Mouse (Mus musculus) naive thymus-derived CD4-positive, alpha-beta T cell, adult 5 months (primary cell): Measurements from ENCODE around the gene Bcl2l2. TPM values are rescaled to one million over a fixed set of nuclear protein-coding genes. Genes with fewer than 3 reads are reported as not detected.

Experiments used
- polyA plus RNA-seq: library from polyadenylated mRNA; unstranded; fragments of 100-300 nt; shearing (Covaris generic); gene quantifications from one replicate; pipeline ENCODE4 v1.2.1, GENCODE M21; 2017

The Bcl2l2 gene
- polyA plus RNA-seq: 0.25 TPM

DNA sequence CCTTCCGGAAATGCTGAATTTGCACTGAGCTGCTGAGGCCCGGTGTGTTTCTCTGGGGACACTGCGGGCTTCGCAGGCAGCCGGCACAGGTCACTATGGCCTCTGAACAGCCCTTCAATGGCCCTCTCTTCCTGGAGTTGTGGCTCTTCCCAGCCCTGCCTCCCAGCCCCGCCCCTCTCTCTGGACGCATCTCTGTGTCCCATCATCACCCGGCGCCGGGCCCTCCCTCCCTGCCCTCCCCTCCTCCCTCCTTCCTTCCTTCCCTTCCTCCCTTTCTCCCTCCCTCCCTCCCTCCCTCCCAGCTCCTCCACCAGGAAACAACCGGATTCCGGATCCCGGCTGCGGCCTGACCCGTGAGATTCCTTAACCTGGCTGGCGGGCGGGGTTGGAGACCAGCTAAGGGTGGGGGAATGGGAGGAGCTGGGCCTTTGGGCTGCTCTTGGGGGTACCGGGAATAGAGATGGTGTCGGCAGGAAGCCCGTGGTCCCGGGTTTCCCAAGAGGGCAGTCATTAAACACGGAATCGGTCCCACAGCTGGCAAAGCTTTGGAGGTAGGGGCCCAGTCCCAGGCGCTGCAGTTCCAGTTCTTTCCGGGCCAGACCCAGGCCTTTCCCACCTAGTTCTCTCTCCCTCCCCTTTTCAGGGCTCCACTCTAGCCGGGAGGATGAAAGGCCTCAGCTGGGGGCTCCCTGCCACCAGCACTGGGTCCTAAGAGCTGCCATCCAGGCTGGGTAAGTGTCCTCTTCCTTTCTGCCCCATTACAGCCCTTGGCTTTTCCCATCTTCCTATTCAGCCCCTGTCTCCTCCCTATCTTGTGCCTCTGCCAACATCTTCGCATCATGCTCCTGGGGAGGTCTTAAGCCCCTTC, at the start of gene Bcl2l2, which contains the start of gene Gm20521:
Gene Bcl2l2 (plus strand): TSS at position 224 of the 868 bp plus-strand sequence.
Gene Gm20521 (plus strand): TSS at position 288 of the 868 bp plus-strand sequence.

DNA sequence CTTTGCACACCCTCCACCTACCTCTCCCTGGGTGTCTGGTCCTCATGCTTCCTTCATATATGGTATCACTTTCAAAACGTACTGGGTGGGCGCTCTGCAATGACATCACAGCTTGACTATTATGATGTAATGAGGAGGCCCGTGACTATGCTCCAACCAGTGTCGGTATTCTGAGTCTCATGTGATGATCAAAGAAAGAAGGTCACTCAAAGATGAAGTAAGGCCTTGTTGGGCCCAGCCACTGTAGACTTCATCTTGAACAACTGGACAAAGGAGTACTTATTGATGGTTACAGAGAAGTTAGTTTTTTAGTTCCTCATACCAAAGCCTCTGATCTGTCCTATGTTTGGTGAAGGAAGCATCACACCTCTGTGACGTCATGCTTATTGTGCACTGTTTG, 12.3 kb upstream of the Bcl2l2 start, which contains the start of gene Homez:
Gene Homez (minus strand): TSS at position 101 of the 400 bp plus-strand sequence.

DNA sequence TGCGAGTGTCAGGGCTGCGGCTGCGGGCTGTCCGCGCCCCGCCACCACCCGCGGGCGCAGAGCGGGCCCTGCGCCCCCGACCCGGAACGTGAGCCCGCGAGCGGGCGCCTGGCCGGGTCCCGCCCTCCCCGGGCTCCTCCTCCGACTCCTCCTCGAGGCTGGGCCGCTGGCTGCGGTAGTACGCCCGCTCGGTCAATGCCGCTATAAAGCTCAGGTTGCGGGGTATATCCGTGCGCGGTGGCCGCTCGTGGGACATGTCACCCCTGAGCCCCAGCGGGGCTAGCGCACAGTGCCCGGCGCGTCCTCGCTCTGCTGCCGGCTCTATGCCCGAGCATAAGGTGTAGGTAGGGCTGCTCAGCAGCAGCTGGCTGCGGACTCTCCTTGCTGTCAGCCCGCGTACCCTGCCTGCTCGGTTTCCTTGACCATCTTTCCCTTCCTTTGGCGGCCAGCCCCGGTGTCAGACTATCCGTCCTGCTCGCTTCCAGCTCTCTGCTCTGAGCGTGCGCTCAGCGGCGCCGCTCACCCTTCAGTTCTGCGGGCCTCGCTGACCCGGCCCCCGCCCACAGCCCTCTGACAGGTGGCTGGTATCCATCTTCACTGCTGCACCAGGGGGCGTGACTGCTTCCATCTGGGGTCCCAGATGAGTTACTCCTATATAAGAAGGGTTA, 6.0 kb upstream of the Bcl2l2 start, which contains the start of gene Ppp1r3e:
Gene Ppp1r3e (minus strand): TSS at position 503 of the 668 bp plus-strand sequence.

DNA sequence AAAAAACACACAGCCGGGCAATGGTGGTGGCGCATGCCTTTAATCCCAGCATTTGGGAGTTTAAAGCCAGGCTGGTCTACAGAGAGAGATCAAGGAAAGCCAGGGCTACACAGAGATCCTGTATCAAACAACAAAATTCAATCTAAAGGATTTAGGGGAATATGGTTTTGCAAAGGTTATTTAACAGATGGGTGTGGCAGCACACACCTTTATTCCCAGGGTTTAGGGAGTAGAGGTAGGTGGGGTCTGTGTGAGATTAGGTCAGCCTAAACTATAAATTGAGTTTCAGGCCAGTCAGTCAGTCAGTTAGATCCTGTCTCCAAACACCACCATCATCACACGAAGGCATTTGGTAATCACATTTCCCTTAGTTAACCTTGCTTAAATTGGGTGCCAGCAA, 9.0 kb downstream of the Bcl2l2 start, which contains the start of gene Pabpn1:
Gene Pabpn1 (plus strand): TSS at position 301 of the 400 bp plus-strand sequence.

DNA sequence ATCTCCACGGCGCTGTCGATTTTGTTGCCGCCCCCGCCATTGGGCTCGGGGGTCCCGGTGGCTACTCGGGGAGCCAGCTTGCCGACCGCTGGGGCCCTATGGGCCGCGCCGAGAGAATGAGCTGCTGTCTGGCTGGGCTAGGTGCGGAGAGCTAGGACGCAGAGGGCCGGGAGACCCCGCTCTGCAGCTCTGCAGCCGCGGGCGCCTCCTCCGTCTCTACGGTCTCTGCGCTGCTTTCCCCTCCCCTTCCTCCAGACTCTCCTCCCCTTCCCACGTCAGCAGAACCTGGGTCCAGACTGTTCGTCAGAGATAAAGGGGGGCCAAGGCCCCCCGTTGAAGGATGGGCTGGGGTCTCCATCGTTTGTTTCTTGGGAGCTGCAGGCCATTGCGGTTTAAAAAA, 29.7 kb downstream of the Bcl2l2 start, which contains the start of gene Slc22a17:
Gene Slc22a17 (minus strand): TSS at position 247 of the 400 bp plus-strand sequence.

DNA sequence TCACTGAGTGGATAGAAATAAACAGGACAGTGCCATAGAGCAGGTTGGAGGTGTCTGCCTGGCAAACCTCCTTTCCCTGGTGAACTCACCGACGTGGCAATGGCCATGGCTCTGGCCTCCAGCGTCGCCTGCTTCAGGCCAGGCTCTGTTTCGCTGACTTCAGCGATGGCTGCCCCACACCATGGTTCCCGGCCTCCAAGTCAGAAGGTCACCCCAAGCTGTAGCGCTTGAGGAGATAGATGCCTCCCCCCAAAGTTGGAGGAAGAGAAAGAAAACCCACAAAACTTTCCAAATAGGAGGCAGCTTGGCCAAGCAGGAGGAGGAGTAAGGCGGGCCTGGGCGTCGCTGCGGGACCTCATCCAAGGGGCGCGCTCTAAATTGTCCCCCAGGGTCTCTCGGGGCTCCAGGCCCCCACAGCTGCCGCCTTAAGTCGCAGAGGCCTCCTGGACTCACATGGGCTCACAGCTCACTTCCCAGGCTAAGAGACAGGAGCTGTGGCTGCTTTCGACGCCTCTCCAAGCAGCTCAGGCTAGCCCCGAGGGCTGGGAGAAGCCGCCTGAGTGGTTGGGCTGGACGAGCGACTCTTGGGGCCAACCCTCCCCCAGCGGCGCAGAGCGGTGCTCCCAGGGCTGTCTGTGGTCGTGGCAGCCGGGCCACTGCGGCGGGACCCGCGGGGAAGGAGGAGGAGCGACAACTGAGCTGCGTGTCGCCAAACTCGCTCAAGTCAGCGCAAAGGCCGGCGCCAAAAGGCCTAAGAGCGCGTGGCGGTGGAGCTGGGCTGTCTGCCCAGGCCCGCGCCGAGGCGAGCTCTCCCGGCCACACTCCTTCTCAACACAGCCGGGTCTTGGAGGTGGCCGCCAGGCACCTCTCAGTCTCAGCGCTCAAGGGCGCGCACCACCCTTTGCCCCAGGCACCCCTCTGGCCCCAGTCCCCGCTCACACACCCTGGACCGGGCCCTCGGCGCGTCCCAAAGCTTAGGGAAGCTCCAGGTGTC, 42.5 kb downstream of the Bcl2l2 start, which contains the start of gene Efs:
Gene Efs (minus strand): TSS at position 778 of the 994 bp plus-strand sequence.

DNA sequence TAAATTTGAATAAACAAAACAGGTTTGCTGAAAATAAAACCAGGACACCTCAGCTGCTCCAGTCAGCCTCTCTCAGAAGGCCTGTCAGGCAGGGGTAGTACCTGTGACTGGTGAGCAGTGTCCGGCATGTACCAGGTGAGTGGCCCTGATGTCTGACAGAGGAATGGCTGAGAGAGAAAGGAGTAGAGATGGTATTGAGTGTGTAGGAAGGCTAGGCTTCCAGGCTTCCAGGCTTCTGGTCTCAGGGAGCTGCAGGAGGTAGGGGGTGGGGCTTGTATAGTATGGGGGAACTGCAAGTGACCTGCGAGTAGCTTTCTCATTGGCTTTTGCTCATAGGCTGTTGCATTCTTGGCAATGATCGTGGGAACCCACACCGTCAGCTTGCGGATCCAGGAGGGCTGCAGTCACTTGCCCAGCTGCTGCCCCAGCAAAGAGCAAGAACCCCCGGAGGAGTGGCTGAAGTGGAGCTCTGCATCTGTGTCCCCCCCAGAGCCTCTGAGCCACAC, 49.5 kb downstream of the Bcl2l2 start, which contains the start of gene Il25:
Gene Il25 (plus strand): TSS at position 51 of the 506 bp plus-strand sequence.

DNA sequence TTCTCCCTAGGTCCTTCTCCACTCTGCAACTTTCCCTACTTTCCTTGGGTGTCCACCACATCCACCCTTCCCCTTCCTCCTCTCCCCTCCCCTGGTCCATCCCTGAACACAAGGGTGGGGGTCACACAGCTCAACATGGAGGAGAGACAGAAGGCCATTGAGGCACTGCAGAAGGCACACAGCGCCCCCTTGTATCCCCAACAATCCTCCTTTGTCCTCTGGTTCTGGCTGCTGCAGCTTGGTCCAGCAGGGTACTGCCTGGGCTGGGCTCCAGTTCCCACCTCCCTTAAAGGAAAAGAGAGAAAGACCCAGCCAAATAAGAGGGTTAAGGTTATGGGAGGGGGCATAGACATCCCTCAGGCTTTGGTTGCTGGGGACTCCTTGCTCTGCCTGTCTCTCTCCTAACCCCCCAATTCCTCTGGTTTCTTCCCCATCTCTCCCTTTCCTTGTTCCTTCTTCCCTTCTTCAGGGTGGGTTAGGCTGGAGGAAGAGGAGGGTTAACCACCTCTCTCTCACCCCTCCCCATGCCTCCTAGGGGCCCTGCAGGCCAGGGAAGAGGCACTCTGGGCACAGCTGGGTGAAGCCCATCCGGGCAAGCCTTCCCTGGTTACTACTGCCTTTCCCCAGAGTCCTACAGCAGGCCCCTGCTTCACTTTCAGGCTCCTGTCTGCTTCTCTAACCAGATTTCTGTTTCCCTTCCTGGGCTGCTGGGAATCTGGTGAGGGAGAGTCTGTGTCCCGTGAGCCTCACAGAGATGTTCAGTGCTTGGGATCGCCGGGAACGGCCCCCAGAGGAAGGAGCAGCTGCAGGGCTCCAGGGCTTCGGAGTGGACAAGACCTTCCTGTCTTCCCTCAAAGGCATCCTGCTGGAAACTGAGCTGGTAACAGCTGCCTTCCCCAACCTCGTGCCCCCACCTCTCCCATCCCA, 53.0 kb downstream of the Bcl2l2 start, which contains the start of gene Cmtm5:
Gene Cmtm5 (plus strand): TSS at position 358 of the 927 bp plus-strand sequence.

Other genes starting within 250 kb of the Bcl2l2 start
- gene Gm17606, start 242.4 kb upstream of the Bcl2l2 start, polyA plus RNA-seq: not detected
- gene Cdh24, start 242.0 kb upstream of the Bcl2l2 start, polyA plus RNA-seq: 3.2 TPM
- gene 1700123O20Rik, start 197.2 kb upstream of the Bcl2l2 start, polyA plus RNA-seq: 72.4 TPM
- gene Acin1, start 196.4 kb upstream of the Bcl2l2 start, polyA plus RNA-seq: 153 TPM
- gene Gm29776, start 184.5 kb upstream of the Bcl2l2 start, polyA plus RNA-seq: not detected
- gene Cebpe, start 171.2 kb upstream of the Bcl2l2 start, polyA plus RNA-seq: not detected
- not detected for gene Slc7a8, start 101.4 kb upstream of the Bcl2l2 start, polyA plus RNA-seq
- gene Rnf212b, start 69.2 kb upstream of the Bcl2l2 start, polyA plus RNA-seq: not detected
- gene Homez, start 12.4 kb upstream of the Bcl2l2 start, polyA plus RNA-seq: 3.7 TPM
- 2.7 TPM for gene Ppp1r3e, start 5.8 kb upstream of the Bcl2l2 start, polyA plus RNA-seq
- gene Gm20521, start 64 bp downstream of the Bcl2l2 start, polyA plus RNA-seq: not detected
- gene Pabpn1, start 9.1 kb downstream of the Bcl2l2 start, polyA plus RNA-seq: 229 TPM
- 2.7 TPM for gene Slc22a17, start 29.8 kb downstream of the Bcl2l2 start, polyA plus RNA-seq
- gene Efs, start 42.7 kb downstream of the Bcl2l2 start, polyA plus RNA-seq: not detected
- gene Il25, start 49.3 kb downstream of the Bcl2l2 start, polyA plus RNA-seq: not detected
- not detected for gene Cmtm5, start 52.9 kb downstream of the Bcl2l2 start, polyA plus RNA-seq
- not detected for gene Myh6, start 83.5 kb downstream of the Bcl2l2 start, polyA plus RNA-seq
- gene Gm17428, start 93.6 kb downstream of the Bcl2l2 start, polyA plus RNA-seq: not detected
- gene Myh7, start 111.2 kb downstream of the Bcl2l2 start, polyA plus RNA-seq: not detected
- 144 TPM for gene Ngdn, start 132.1 kb downstream of the Bcl2l2 start, polyA plus RNA-seq
- gene Zfhx2, start 208.9 kb downstream of the Bcl2l2 start, polyA plus RNA-seq: 4.0 TPM
- gene Thtpa, start 211.4 kb downstream of the Bcl2l2 start, polyA plus RNA-seq: 3.3 TPM
- 137 TPM for gene Ap1g2, start 223.2 kb downstream of the Bcl2l2 start, polyA plus RNA-seq
- gene Jph4, start 233.6 kb downstream of the Bcl2l2 start, polyA plus RNA-seq: not detected